Mouse (Mus musculus) cortical plate, adult 2 months (tissue): Measurements from ENCODE around the gene Fam241b. TPM values are rescaled to one million over a fixed set of nuclear protein-coding genes. Genes with fewer than 3 reads are reported as not detected.

Experiments used
- H3K27ac ChIP-seq: fragments of 200-500 bp; 2 replicates; pipeline ENCODE4 v1.5.1; 2012; ENCODE audit warnings: low read length, control low read depth, inconsistent platforms; ENCODE audit not compliant: insufficient read depth
- H3K4me1 ChIP-seq: fragments of 200-500 bp; 2 replicates; pipeline ENCODE4 v1.6.1; 2011; ENCODE audit warnings: low read length; ENCODE audit not compliant: control insufficient read depth, insufficient read depth
- H3K4me3 ChIP-seq: fragments of 200-500 bp; 2 replicates; pipeline ENCODE4 v1.5.1; 2011; ENCODE audit warnings: mild to moderate bottlenecking, low read length, control low read depth; ENCODE audit not compliant: insufficient read depth
- CTCF ChIP-seq: fragments of 200-500 bp; IDR thresholded peaks from 2 replicates; pipeline ENCODE4 v1.5.1; 2011; ENCODE audit warnings: mild to moderate bottlenecking, control low read depth, low read length; ENCODE audit not compliant: insufficient read depth; ENCODE audit errors: extremely low read depth
- POLR2A ChIP-seq: fragments of 200-500 bp; IDR thresholded peaks from 2 replicates; pipeline ENCODE4 v1.6.1; 2011; ENCODE audit warnings: mild to moderate bottlenecking, low read length, control low read depth; ENCODE audit not compliant: insufficient read depth; ENCODE audit errors: extremely low read depth
- polyA plus RNA-seq: library from polyadenylated mRNA; depleted of rRNA; stranded (reverse); fragments of >200 nt; gene quantifications from 2 replicates; pipeline ENCODE4 v1.2.3, GENCODE M21; 2012

The Fam241b gene
- polyA plus RNA-seq, 1 experiment = 50.3 TPM

DNA sequence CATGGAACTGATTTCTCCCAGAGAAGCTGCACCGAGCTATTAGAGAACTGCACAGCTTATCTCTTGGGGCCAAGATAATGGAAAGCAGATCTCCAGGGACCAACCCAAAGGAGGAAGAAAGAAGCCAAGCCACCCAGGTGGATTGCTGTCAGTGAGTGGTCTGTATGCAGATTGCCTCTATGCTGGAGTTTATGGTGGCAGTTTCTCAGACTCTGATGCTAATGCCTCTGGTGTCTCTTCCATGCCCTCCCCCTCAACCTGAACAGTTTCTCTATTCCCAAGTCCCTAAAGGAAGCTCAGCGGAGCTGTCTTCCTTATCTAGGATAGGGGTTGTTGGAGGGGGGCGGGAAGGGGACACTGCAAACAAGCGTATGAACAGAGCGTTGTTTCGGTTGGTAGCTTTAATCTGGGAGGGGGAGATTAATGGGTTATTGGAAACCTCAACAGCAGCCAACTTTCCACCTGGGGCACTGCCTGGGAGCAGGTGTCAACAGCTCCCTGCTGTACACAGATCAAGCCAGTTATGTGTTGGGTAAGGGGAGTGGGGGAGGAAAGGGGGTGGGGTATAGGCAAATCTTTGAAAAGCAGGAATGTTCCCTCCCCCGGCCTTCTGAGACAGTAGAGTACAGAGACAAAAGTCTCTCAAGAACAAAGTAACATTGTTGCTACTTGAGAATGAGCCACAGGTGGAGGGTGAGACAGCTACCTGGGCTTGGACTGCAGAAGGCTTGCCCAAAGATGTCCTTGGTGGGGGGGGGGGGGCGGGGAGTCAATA, 7.8 kb downstream of the Fam241b start:
- no peak overlapping the region for H3K4me3 ChIP-seq
- H3K4me1 ChIP-seq = no peaks in the 10 kb centered on the region
- no peak overlapping the region for H3K27ac ChIP-seq
- TF ChIP-seq POLR2A = no peak

DNA sequence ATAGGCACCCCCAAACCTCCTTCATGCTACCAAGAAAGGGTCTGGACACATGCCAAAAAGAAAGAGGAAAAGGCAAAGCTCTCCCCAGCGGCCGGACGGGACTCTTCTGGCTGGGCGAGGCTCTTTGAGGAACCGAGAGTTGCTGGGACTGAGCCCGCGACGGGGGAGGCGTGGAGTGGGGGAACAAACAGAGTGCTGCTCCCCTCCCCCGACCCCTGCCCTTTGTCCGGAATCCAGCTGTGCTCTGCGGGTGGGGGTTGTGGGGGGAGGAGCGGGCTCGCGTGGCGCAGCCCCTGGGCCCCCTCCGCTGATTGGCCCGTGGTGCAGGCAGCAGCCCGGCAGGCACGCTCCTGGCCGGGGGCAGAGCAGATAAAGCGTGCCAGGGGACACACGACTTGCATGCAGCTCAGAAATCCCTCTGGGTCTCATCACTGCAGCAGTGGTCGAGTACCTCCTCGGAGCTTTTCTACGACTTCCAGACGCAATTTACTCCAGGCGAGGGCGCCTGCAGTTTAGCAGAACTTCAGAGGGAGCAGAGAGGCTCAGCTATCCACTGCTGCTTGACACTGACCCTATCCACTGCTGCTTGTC, 10.9 kb downstream of the Fam241b start, which contains the start of gene Neurog3:
Neurog3 (plus strand) TSS at position 400 of the 591 bp plus-strand sequence.
- no peak for TF ChIP-seq CTCF
- no peak for TF ChIP-seq POLR2A
- Histone ChIP-seq H3K27ac (no peak within 1 kb of the TSS), H3K4me3 (no peak within 1 kb of the TSS), H3K4me1 (no peaks in the 10 kb centered on the region)

DNA sequence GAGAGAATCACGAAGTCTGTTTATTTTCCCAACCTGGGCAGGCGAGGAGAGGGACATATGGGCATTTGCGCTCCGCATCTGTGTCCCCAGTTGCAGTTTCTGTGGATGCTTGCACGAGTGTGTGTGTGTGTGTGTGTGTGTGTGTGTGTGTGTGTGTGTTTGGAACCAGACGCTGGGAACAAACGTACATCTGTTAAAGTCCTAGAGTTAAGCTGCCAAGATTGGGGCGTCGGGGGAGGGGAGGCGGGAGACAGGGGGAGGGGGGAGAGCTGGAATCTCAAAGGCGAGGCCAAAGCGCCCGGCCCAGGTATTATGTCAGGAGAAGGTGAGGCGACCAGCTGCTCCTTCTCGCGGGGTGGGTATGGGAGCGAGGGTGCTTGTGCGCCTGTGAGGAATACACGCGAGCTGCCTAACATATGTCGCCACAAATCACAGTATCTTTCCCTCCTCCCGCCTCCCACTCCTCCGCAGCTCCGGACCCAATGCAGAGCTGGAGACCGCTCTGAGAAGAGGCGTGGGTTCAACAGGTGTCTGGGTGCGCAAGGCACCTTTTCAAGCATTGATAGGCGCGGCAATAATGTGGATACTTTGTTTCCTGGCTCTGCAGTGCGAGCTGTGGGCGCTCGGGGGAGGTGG, 15.3 kb downstream of the Fam241b start:
- Histone ChIP-seq H3K27ac (no peak overlapping the region), H3K4me3 (no peak overlapping the region), H3K4me1 (no peaks in the 10 kb centered on the region)
- TF ChIP-seq CTCF (no peak), POLR2A (no peak)

DNA sequence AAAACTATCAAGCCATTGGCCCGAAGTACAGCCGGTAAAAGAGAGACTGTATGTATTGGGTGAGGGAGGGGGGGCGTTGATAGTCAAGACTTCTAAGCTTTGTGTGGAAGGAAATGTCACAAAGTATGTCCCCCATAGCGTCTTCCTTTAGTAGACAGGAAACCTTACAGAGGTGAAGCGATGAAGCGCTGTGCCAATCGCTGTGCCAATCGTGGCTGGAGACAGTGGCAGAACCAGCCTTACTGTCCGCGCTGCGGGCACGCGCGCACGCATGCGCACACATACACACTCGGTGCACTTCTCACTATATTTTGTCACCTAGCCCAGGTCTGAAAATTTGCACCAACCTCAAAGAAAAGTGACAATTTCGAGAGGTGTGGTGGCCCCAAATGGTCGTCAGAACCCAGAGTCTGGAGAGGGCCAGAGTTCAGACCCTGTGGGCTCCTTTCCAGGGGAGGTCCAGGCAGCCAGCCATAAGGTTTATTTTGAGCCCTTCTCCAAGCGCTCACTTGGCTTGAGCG, 15.9 kb downstream of the Fam241b start:
- TF ChIP-seq POLR2A = no peak
- TF ChIP-seq CTCF = no peak
- Histone ChIP-seq H3K4me3 (no peak overlapping the region), H3K4me1 (no peaks in the 10 kb centered on the region), H3K27ac (no peak overlapping the region)

DNA sequence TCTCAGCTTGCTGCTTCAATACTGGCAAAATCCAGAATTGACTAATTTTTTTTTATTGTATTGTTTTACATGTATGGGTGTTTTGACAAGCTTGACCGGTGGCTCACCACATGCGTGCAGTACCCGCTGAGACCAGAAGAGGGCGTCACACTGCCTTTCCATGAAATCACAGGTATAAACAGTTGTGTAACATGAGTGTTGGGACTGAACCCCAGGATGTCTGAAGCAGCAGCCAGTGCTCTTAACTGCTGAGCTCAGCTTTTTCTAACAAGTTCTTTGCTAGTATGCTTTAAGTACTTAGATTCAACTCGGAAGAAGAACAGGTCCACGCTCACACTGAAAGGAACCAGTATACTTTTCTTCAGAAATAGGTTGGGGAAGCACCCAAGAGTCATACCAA, 16.6 kb downstream of the Fam241b start:
- Histone ChIP-seq H3K4me1 (no peaks in the 10 kb centered on the region), H3K27ac (no peak overlapping the region), H3K4me3 (no peak overlapping the region)
- TF ChIP-seq POLR2A (no peak), CTCF (peak; percentile 42)

DNA sequence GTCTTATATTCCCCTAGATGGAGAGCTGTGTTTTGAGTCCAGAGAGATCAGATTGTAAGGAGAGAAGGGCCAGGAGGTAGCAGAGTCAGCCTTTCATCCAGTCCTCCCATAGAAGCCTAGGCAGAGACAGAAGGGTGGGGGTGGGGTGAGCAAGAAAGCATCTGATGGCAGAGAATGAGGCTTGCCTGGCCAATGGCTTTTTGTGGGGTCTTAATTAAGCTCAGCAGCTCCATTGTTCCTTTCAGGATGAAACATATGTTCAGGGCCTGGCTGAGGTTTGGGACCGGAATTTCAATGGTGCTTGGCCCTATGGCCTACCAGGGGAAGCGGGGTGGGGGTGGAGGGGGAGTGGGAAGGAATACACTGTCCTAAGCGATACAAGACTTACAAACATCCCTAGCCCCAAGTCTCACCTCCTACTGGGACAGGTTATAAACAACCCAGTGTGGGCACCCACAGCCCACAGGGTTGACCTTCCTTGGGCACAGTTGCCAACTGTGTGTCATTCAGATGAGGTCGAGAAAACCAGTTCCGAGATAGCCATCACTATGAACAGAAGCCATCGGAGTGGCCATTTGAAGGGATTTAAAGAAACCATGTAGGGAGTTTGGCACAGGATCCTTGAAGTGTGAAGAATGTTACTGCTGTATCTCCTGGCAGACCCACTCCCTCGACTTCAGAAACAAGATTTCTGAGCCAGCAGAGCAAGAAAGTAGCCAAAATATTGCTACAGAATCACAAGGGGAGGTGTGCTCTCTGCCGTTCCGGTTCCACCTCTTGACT, 29.7 kb downstream of the Fam241b start:
- Histone ChIP-seq H3K4me1 (peaks cover 3% of the 10 kb centered on the region; the same call in 1 of the 2 replicates), H3K4me3 (no peak overlapping the region), H3K27ac (no peak overlapping the region)
- no peak for TF ChIP-seq POLR2A
- no peak for TF ChIP-seq CTCF

DNA sequence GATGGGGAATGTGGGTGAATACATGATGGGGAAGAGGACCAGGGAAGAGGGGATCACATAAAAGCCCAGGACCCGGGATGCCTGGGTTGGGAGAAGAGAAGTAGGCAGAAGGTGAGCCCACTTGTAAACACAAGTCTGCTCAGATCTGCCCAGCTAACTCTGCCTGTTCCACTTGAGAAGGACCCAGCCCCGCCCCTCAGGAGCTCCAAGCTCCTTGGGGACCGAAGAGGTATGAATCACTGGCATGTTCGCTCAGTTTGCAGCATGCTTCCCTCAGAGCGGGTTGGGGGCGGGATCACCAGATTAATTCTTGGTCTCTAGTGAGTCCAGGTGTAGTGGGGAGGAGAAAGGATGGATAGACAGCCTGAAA, 32.5 kb downstream of the Fam241b start:
- TF ChIP-seq POLR2A (no peak), CTCF (no peak)
- Histone ChIP-seq H3K27ac (no peak overlapping the region), H3K4me1 (peaks cover 3% of the 10 kb centered on the region; the same call in 1 of the 2 replicates), H3K4me3 (peak overlapping the region; percentile 72)

DNA sequence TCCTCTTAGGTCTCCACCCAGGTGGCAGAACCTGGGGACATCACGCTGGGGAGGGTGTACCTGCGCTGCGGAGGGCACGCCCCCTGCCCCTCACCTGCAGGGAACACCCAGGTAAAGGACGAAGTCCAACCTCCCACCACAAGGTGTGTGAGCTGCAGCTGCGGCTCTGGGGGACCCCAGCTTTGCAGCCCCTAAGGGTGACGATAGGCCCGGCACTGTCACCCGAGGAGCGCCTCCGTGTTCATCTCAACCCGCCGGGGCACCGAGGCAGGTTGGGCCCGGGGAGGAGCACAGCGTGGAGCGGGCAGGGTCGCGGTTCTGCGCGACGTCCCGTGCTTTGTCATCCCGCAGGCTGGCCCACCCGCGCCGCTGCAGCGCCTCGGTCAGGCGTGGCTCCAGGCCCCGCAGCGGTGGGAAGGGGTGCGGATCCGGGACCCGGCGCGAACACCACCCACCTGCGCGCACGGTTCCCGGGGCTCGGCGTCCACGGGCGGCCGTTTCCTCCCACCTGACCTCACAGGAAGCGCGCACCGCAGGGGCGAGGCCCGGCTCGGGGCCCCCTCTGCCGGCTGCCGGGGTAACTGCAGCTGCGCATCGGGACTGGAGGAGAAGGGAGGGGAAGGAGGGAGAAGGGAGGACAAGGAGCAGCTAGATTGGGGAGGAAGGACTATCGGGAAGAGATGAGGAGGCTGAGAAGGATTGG, 33.1 kb downstream of the Fam241b start:
- H3K27ac ChIP-seq = peak overlapping the region; percentile 77
- TF ChIP-seq CTCF (peak; percentile 55), POLR2A (no peak)
- H3K4me3 ChIP-seq = peak overlapping the region; percentile 72
- H3K4me1 ChIP-seq = peaks cover 3% of the 10 kb centered on the region; the same call in 1 of the 2 replicates

DNA sequence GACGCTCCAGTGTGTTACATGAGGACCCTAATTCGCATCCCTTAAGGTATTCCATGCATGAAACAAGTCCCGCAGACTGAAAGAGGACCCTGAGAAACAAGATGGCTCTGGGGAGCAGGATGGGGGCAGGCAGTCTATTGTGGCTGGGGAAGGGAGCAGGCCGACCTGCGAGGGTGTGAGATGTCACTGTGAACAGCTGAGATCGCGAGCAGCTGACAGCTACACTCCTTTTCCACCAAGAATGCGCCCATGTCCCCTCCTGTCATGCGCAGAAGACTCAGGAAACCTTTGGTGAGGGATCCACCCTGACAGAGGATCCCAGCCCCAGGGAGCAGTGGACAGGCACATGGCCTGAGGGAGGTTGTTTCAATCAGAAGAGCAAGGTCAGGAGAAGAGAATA, 36.7 kb downstream of the Fam241b start:
- TF ChIP-seq CTCF = no peak
- no peak for TF ChIP-seq POLR2A
- peaks cover 3% of the 10 kb centered on the region; the same call in 1 of the 2 replicates for H3K4me1 ChIP-seq
- no peak overlapping the region for H3K27ac ChIP-seq
- no peak overlapping the region for H3K4me3 ChIP-seq
